Mouse (Mus musculus) ES-Bruce4 (cell line): Measurements from ENCODE around the gene Ppp4r3a. TPM values are rescaled to one million over a fixed set of nuclear protein-coding genes. Genes with fewer than 3 reads are reported as not detected.

Experiments used
- H3K27ac ChIP-seq: 2 replicates; pipeline ENCODE4 v1.5.1; 2012; ENCODE audit warnings: low read length, inconsistent platforms; ENCODE audit not compliant: insufficient read depth
- H3K27me3 ChIP-seq: 2 replicates; pipeline ENCODE4 v1.6.1; 2012; ENCODE audit warnings: mild to moderate bottlenecking, low read length, inconsistent platforms; ENCODE audit not compliant: control insufficient read depth, poor library complexity, insufficient read depth, severe bottlenecking
- H3K36me3 ChIP-seq: 2 replicates; pipeline ENCODE4 v1.6.1; 2012; ENCODE audit warnings: inconsistent platforms, mild to moderate bottlenecking, low read length, moderate library complexity; ENCODE audit not compliant: control insufficient read depth, poor library complexity, insufficient read depth, severe bottlenecking
- H3K4me1 ChIP-seq: one replicate; pipeline ENCODE4 v1.8.1; 2011; ENCODE audit warnings: low read length; ENCODE audit not compliant: control insufficient read depth, insufficient read depth
- H3K4me3 ChIP-seq: 2 replicates; pipeline ENCODE4 v1.5.1; 2011; ENCODE audit warnings: low read depth, mild to moderate bottlenecking, low read length
- H3K9ac ChIP-seq: 2 replicates; pipeline ENCODE4 v1.6.1; 2012; ENCODE audit warnings: low read depth, mild to moderate bottlenecking, inconsistent platforms; ENCODE audit not compliant: poor library complexity, severe bottlenecking
- H3K9me3 ChIP-seq: replicated peaks from 2 replicates; pipeline ENCODE4 v1.6.1; 2012; ENCODE audit warnings: mild to moderate bottlenecking, low read length, inconsistent platforms; ENCODE audit not compliant: control insufficient read depth, poor library complexity, insufficient read depth, severe bottlenecking
- CTCF ChIP-seq: IDR thresholded peaks from one replicate; pipeline ENCODE4 v1.8.1; 2011; ENCODE audit warnings: low read depth, low read length
- EP300 ChIP-seq: IDR thresholded peaks from 2 replicates; pipeline ENCODE4 v1.6.1; 2011; ENCODE audit warnings: low read depth, low read length; ENCODE audit not compliant: insufficient read depth
- POLR2A ChIP-seq: IDR thresholded peaks from one replicate; pipeline ENCODE4 v1.8.1; 2011; ENCODE audit warnings: low read length; ENCODE audit not compliant: insufficient read depth
- polyA plus RNA-seq: library from polyadenylated mRNA; stranded (reverse); fragments of >200 nt; gene quantifications from 2 replicates; pipeline ENCODE4 v1.2.4, GENCODE M21; 2011; ENCODE audit warnings: low read depth; ENCODE audit not compliant: missing spikeins, insufficient read depth, insufficient read length

Gene Ppp4r3a
- polyA plus RNA-seq, 1 experiment: 144 TPM

DNA sequence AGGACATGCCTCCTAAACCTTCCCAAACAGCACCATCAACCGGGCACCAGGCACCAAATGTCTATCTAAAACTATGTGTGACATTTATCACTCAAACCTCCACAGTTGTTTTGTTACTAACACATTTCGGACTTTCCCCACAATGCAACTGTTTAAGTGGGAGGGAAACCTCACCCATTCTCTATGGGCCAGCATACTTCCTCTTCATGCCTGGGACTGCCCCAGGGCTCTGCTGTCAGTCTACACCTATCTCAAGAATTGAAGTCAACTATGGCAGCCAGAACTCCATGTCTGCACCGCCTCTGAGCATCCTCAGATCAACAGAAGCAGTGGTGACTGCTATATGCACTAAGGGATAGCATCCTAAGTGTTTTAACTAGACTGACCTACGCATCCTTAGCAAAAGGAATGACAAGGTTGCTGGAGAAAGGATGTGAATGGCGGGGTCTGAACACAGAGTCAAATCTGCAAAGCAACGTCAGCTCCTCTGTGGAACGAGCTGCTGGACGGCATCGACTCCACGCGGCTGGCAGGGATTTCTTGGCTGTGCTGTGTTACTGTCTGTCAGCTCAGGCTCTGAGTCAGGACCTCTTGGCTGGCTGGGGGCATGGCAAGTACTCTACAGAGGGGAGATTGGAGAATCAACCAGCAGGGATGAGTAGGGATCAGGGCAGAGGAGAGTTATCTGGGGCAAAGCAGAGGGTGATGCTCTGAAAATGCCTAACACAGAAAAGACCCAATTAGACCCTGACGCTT is 77.7 kb downstream of the Ppp4r3a start:
- peaks cover 26% of the 10 kb centered on the region for H3K4me1 ChIP-seq
- H3K36me3 ChIP-seq: no peaks in the 10 kb centered on the region
- TF ChIP-seq EP300 (no peak), POLR2A (no peak), CTCF (no peak)
- H3K27ac ChIP-seq: no peak overlapping the region
- H3K9ac ChIP-seq: no peak overlapping the region
- no peaks in the 10 kb centered on the region for H3K9me3 ChIP-seq
- no peaks in the 10 kb centered on the region for H3K27me3 ChIP-seq
- no peak overlapping the region for H3K4me3 ChIP-seq

DNA sequence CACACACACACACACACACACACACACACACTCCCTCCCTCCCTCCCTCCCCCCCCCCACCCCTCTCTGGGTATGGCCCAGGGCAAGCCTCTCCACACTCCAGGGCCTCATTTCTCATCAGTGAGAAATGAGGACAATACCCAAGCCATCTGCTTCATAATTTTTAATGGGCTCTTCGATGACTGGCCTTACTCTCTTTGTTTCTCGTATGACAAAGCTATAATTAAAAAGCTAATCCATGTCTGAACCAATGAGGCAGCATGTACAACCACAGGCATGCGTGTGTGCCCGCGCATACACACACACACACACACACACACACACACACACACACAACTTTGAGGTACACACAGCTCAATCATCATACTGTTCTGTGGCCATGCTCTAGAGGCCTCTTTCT is 78.5 kb downstream of the Ppp4r3a start:
- Histone ChIP-seq H3K9ac (no peak overlapping the region), H3K4me3 (no peak overlapping the region), H3K36me3 (no peaks in the 10 kb centered on the region), H3K9me3 (no peaks in the 10 kb centered on the region), H3K4me1 (peaks cover 20% of the 10 kb centered on the region), H3K27ac (no peak overlapping the region), H3K27me3 (no peaks in the 10 kb centered on the region)
- TF ChIP-seq POLR2A (no peak), EP300 (no peak), CTCF (no peak)

DNA sequence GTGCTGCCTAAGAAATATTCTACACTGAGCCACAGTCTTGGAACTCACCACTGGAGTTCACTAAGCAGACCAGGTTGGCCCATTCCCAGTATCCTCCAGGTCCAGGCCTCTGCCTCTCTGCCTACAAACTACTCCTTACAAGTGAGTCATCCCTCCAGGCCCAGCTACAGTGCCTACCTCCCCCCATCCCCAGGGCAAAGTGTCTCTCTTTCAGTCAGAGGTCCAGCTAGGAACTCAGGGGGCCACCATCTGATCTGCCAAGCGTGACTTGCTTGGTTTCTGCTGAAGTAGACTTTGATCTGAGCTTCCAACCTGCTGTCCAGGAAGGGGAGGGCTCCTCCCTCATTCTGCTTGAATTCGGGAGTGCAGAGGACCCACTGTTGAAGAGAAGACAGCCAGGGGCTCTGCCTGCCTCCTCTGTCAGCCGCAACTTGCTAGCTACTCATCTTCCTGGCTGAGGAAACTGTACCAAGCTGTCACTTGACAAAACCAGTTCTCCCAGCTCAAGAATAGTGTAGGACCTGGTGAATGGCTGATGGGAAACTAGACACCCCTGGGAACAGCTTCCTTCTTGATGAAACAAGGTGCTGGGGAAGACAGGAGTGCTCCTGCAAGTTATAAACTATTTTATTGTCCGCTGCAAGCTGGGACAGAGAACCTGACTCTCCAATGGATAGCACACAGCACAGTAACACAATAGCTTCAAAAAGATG is 80.5 kb downstream of the Ppp4r3a start:
- Histone ChIP-seq H3K9ac (no peak overlapping the region), H3K9me3 (no peaks in the 10 kb centered on the region), H3K4me3 (no peak overlapping the region), H3K36me3 (no peaks in the 10 kb centered on the region), H3K27me3 (no peaks in the 10 kb centered on the region), H3K4me1 (peaks cover 27% of the 10 kb centered on the region), H3K27ac (no peak overlapping the region)
- TF ChIP-seq CTCF (no peak), POLR2A (no peak), EP300 (no peak)

DNA sequence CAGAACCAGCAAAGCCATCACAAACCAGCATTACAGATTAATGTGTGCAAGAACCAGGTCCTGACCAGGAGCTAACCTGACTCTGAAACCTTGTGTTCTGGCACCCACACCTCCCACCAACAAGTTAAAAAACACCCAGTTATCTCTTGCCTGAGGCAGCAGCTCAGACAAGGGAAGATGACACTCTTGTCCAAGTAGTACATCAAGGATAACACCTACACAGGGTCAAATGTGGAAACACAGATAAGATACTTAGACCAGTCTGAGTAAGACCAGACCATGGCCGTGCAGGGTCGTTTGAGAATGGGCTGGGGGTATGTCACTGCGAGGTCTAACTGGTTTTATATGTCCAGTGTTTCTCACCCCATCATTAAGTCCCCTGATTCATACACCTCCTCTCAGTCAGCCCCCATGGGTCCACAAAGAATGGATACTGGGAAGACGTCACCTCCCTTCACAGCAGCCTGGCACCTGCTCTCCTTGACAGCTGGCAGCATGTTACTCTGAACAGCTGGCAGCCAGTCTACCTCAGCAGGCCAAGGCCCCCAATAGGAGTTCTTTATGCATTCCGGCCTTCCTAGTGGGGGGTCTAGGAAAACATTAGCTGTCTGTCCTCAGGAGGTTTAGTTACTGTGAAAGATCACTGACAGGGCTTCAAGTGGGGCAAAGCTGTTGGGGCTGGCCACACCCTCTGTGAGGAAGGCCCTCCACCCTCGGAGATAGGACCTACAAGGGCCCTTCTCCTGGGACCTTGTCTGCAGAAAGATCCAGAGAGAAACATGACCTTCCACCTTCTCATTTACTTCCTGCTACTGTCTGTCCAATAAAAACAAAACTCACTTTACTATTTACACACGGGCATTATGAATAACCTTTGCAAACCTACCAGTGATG is 84.2 kb downstream of the Ppp4r3a start:
- H3K4me3 ChIP-seq: no peak overlapping the region
- no peak overlapping the region for H3K27ac ChIP-seq
- TF ChIP-seq POLR2A: no peak
- peak; percentile 76 for TF ChIP-seq EP300
- TF ChIP-seq CTCF: no peak
- no peak overlapping the region for H3K9ac ChIP-seq
- no peaks in the 10 kb centered on the region for H3K27me3 ChIP-seq
- H3K4me1 ChIP-seq: peaks cover 32% of the 10 kb centered on the region
- no peaks in the 10 kb centered on the region for H3K36me3 ChIP-seq
- no peaks in the 10 kb centered on the region for H3K9me3 ChIP-seq

DNA sequence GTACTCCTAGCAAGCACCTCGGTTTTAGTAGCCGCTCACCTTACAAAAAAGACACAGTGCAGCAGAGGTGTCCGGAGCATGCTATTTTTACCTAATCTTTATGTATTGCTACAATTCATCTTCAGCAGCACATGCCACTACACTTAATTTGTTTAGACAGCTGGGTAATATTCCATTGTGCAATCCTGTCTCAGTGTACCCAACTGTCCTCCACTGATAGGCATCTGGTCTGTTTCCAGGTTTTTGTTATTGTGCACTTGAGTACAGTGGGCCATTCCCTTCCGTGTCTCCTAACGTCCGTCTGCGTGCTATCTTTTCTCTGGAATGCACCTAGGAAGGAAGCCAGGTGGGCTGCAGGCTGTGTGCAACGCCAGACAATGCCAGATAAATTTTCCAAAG is 84.9 kb downstream of the Ppp4r3a start:
- H3K9ac ChIP-seq: no peak overlapping the region
- H3K4me3 ChIP-seq: no peak overlapping the region
- TF ChIP-seq EP300: no peak
- no peak for TF ChIP-seq CTCF
- no peak for TF ChIP-seq POLR2A
- H3K27ac ChIP-seq: no peak overlapping the region
- no peaks in the 10 kb centered on the region for H3K36me3 ChIP-seq
- no peaks in the 10 kb centered on the region for H3K9me3 ChIP-seq
- H3K4me1 ChIP-seq: peaks cover 33% of the 10 kb centered on the region
- no peaks in the 10 kb centered on the region for H3K27me3 ChIP-seq
